In genomic region chr1:91259794-91260193, GRCm38 (mm10) we compare ENCODE assay signal across 13 mouse cellular contexts.
"Had no signal": no experiment of that assay in that cellular context is flagged by ENCODE, and none has a peak within 500 bp of the region (broad histone marks: within the 10 kb centered on the region; RNA-seq: fewer than 3 reads in every experiment).

No protein-coding gene starts in this region.

- DNase-seq: kidney, adult 9 months; kidney, postnatal 14 days; kidney, postnatal 4 days; left cerebral cortex, postnatal 4 days; liver, postnatal 0 days; lung, embryonic 14.5 days; right cerebral cortex, postnatal 14 days; right cerebral cortex, postnatal 4 days; spleen, adult 18-20 months; thymus, postnatal 14 days; thymus, postnatal 4 days had no signal

- ATAC-seq: liver, postnatal 0 days; lung, postnatal 0 days; midbrain, embryonic 13.5 days had no signal
